8 mouse cellular contexts compared by ENCODE assay signal in the genomic region with DNA sequence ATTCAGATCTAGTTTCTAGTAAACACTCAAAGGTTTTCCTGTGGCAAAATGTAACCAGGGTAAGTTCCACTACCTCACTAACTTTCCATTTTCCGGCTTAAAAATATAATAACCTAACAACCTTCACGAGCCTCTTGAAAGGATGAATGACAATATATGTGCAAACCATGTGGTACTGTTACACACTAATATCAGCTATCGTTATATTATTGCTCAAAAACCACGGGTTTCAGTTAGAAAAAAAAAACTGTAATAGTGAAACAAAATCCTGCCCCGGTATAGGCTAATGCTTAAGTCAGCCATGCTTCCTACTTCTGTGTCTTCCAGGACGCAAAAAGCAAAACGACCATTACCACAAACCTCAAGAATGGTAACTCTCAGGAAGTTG. TPM values are rescaled to one million over a fixed set of nuclear protein-coding genes. Genes with fewer than 3 reads are reported as not detected.
DNase-seq lines count a peak whose midpoint lies in the region; ATAC-seq lines count a peak whose summit lies in the region.

No protein-coding gene starts in this region.

- WGBS in kidney, embryonic 16.5 days: 11% methylated on average over 7 of the region's 7 CpGs
- WGBS in midbrain, embryonic 15.5 days: 12% methylated on average over 7 of the region's 7 CpGs

- peak overlapping the region; percentile 96 for H3K4me3 ChIP-seq in kidney, embryonic 16.5 days (ENCODE audit: low read length)
- peak overlapping the region; percentile 95 for H3K4me3 ChIP-seq in brown adipose tissue, adult 24 weeks (ENCODE audit: insufficient read depth, low read depth, low read length)
- H3K4me3 ChIP-seq in midbrain, embryonic 15.5 days: peak overlapping the region; percentile 83

- H3K9ac ChIP-seq in kidney, embryonic 16.5 days (replicated peaks; ENCODE audit: low read length): peak overlapping the region; percentile 85
- H3K9ac ChIP-seq in midbrain, embryonic 15.5 days: peak overlapping the region; percentile 76

- H3K9me3 ChIP-seq in kidney, embryonic 16.5 days (ENCODE audit: low read length): no peaks in the 10 kb centered on the region
- H3K9me3 ChIP-seq in midbrain, embryonic 15.5 days: no peaks in the 10 kb centered on the region

- intact Hi-C loops in left cerebral cortex, postnatal 36 days (cut with DNase I): no loop called here

- peak overlapping the region; percentile 81 for H3K4me2 ChIP-seq in kidney, embryonic 16.5 days (replicated peaks; ENCODE audit: low read depth, low read length)
- peak overlapping the region; percentile 63 for H3K4me2 ChIP-seq in midbrain, embryonic 15.5 days

- H3K27ac ChIP-seq in kidney, embryonic 16.5 days (ENCODE audit: low read length): peak overlapping the region; percentile 73
- no peak overlapping the region for H3K27ac ChIP-seq in brown adipose tissue, adult 24 weeks (replicated peaks; ENCODE audit: low read depth, low read length)
- H3K27ac ChIP-seq in midbrain, embryonic 15.5 days: peak overlapping the region; percentile 92

- H3K36me3 ChIP-seq in kidney, embryonic 16.5 days (ENCODE audit: insufficient read depth, low read length): no peaks in the 10 kb centered on the region
- no peaks in the 10 kb centered on the region for H3K36me3 ChIP-seq in midbrain, embryonic 15.5 days (replicated peaks)

- no peak for DNase-seq in kidney, adult 18-20 months
- DNase-seq in induced T-regulatory cell, adult 2 months (ENCODE audit: low read depth): peak; percentile 76
- no peak for DNase-seq in ovary, postnatal 10 days (ENCODE audit: low spot score)
- DNase-seq in left cerebral cortex, adult 9 months (ENCODE audit: low spot score in 2 of 2): no peak
- DNase-seq in left cerebral cortex, postnatal 36 days (ENCODE audit: low spot score in 2 of 2): no peak

- H3K4me1 ChIP-seq in kidney, embryonic 16.5 days (ENCODE audit: insufficient read depth, low read length): peaks cover 16% of the 10 kb centered on the region
- H3K4me1 ChIP-seq in brown adipose tissue, adult 24 weeks (ENCODE audit: control insufficient read depth, insufficient read depth, insufficient read length, low read length): peaks cover 3% of the 10 kb centered on the region; the same call in 1 of the 2 replicates
- H3K4me1 ChIP-seq in midbrain, embryonic 15.5 days: peaks cover 33% of the 10 kb centered on the region

- H3K27me3 ChIP-seq in kidney, embryonic 16.5 days (ENCODE audit: insufficient read depth, low read length): no peaks in the 10 kb centered on the region
- H3K27me3 ChIP-seq in midbrain, embryonic 15.5 days (replicated peaks): 0 out of 2 replicates have a peak, but pooled peaks cover 3% of the 10 kb centered on the region

- no peak for ATAC-seq in kidney, embryonic 16.5 days (ENCODE audit: low FRiP score, low TSS enrichment)
- no peak for ATAC-seq in midbrain, embryonic 15.5 days (replicated peaks)

RNA-seq across cellular contexts. Expression of a gene that starts 1.1 kb away (rescaled TPM):
- 17.3 and 17.7 TPM in 2 replicates for polyA plus RNA-seq in kidney, embryonic 16.5 days (2015; fragmentation: Nextera tagmentation; extraction: Ambion mirVana)
- polyA plus RNA-seq in brown adipose tissue, adult 24 weeks (2012; ENCODE audit: insufficient read depth, insufficient read length, missing spikeins): 9.3 and 14.2 TPM in 2 replicates
- 14.6 and 16.4 TPM in 2 replicates for polyA plus RNA-seq in midbrain, embryonic 15.5 days (2015; fragmentation: Nextera tagmentation; extraction: Ambion mirVana)
- 10 to 100 TPM in 1 of 2 experiments, 1 to 10 TPM in 1; 8.0 to 15.0 TPM for total RNA-seq in left cerebral cortex, postnatal 36 days (2021)

RNA-seq across cellular contexts. Expression of a gene that starts 1.3 kb away (rescaled TPM):
- 30.3 and 35.1 TPM in 2 replicates for polyA plus RNA-seq in kidney, embryonic 16.5 days (2015; fragmentation: Nextera tagmentation; extraction: Ambion mirVana)
- 2.3 and 6.8 TPM in 2 replicates for polyA plus RNA-seq in brown adipose tissue, adult 24 weeks (2012; ENCODE audit: insufficient read depth, insufficient read length, missing spikeins)
- polyA plus RNA-seq in midbrain, embryonic 15.5 days (2015; fragmentation: Nextera tagmentation; extraction: Ambion mirVana): 59.9 and 69.9 TPM in 2 replicates
- 10 to 100 TPM; 22.4 to 31.4 TPM for total RNA-seq in left cerebral cortex, postnatal 36 days (2021)
